Mouse (Mus musculus) heart, embryonic 11.5 days (tissue): ENCODE measurements around the gene AA986860. TPM values are rescaled to one million over a fixed set of nuclear protein-coding genes. Genes with fewer than 3 reads are reported as not detected.

ENCODE experiments used
- ATAC-seq: fragments of 200-750 bp; cut with Nextera tagmentation; replicated peaks from 2 replicates; pipeline ENCODE4 v1.8.0; 2017; ENCODE audit warnings: moderate library complexity; ENCODE audit not compliant: insufficient number of reproducible peaks, low FRiP score, low TSS enrichment
- H3K27ac ChIP-seq: fragments of 300-500 bp; sonication (generic); 2 replicates; pipeline ENCODE4 v1.5.1; 2014; ENCODE audit warnings: mild to moderate bottlenecking, low read depth, low read length
- H3K27me3 ChIP-seq: fragments of 300-500 bp; sonication (generic); 2 replicates; pipeline ENCODE4 v1.6.1; 2014; ENCODE audit warnings: mild to moderate bottlenecking, low read length, mixed read lengths; ENCODE audit not compliant: control insufficient read depth, insufficient read depth
- H3K36me3 ChIP-seq: fragments of 300-500 bp; sonication (generic); 2 replicates; pipeline ENCODE4 v1.6.1; 2014; ENCODE audit warnings: mild to moderate bottlenecking, low read length, moderate library complexity, mixed read lengths; ENCODE audit not compliant: control insufficient read depth, insufficient read depth
- H3K4me1 ChIP-seq: fragments of 300-500 bp; sonication (generic); 2 replicates; pipeline ENCODE4 v1.6.1; 2014; ENCODE audit warnings: low read length; ENCODE audit not compliant: control insufficient read depth, insufficient read depth
- H3K4me2 ChIP-seq: fragments of 300-500 bp; sonication (generic); 2 replicates; pipeline ENCODE4 v1.6.1; 2014; ENCODE audit warnings: mild to moderate bottlenecking, moderate library complexity
- H3K4me3 ChIP-seq: fragments of 300-500 bp; sonication (generic); 2 replicates; pipeline ENCODE4 v1.5.1; 2014; ENCODE audit warnings: low read depth, low read length
- H3K9ac ChIP-seq: fragments of 300-500 bp; sonication (generic); 2 replicates; pipeline ENCODE4 v1.6.1; 2014; ENCODE audit warnings: mild to moderate bottlenecking, low read depth, low read length, moderate library complexity
- H3K9me3 ChIP-seq: fragments of 300-500 bp; sonication (generic); replicated peaks from 2 replicates; pipeline ENCODE4 v1.6.1; 2016; ENCODE audit warnings: low read length; ENCODE audit not compliant: control insufficient read depth
- WGBS: fragments of 180-500 bp; shearing (Covaris S2); extraction: QIAGEN DNeasy Blood & Tissue Kit; methylation state at CpG from one replicate; pipeline ENCODE4 v1.1.7; 2014; ENCODE audit not compliant: insufficient replicate concordance; 5-methylcytosine and 5-hydroxymethylcytosine counted together
- polyA plus RNA-seq: library from polyadenylated mRNA; unstranded; fragments of >200 nt; fragmentation: Nextera tagmentation; extraction: Ambion mirVana; gene quantifications from 2 replicates; pipeline ENCODE4 v1.2.1, GENCODE M21; 2014

The AA986860 gene
- polyA plus RNA-seq, 1 experiment from 2014 or later, result 1.2 TPM

GRCm38 (mm10) chr1:130715561-130716217, 16.1 kb upstream of the AA986860 start, which contains the start of gene Gm29427:
Gene Gm29427 (minus strand): TSS chr1:130715799.
- peak; percentile 91 for ATAC-seq
- Histone ChIP-seq H3K27me3 (no peaks in the 10 kb centered on the region; the same call in 1 of the 2 replicates), H3K4me1 (peaks cover 2% of the 10 kb centered on the region; the same call in 1 of the 2 replicates), H3K4me2 (peak within 1 kb of the TSS; percentile 99), H3K27ac (peak within 1 kb of the TSS; percentile 87), H3K4me3 (peak within 1 kb of the TSS; percentile 98), H3K36me3 (no peaks in the 10 kb centered on the region), H3K9ac (peak within 1 kb of the TSS; percentile 96), H3K9me3 (no peaks in the 10 kb centered on the region)
- 0% methylated on average over 38 of the region's 38 CpGs for WGBS

- WGBS, result 0% methylated on average over 3 of the region's 3 CpGs
- no peaks in the 10 kb centered on the region for H3K9me3 ChIP-seq
- peak overlapping the region; percentile 98 for H3K4me3 ChIP-seq
- peak overlapping the region; percentile 99 for H3K4me2 ChIP-seq
- H3K27ac ChIP-seq, result peak overlapping the region; percentile 87
- H3K9ac ChIP-seq, result peak overlapping the region; percentile 96
- no peaks in the 10 kb centered on the region for H3K36me3 ChIP-seq
- H3K27me3 ChIP-seq, result no peaks in the 10 kb centered on the region; the same call in 1 of the 2 replicates
- H3K4me1 ChIP-seq, result no peaks in the 10 kb centered on the region
- peak; percentile 2; the same call in 1 of the 2 replicates for ATAC-seq
Measured at GRCm38 (mm10) chr1:130716218-130716512, 15.6 kb upstream of the AA986860 start.

- H3K4me1 ChIP-seq, result no peaks in the 10 kb centered on the region
- peak; percentile 5; the same call in 1 of the 2 replicates for ATAC-seq
- peak overlapping the region; percentile 96 for H3K9ac ChIP-seq
- H3K4me2 ChIP-seq, result peak overlapping the region; percentile 99
- H3K36me3 ChIP-seq, result no peaks in the 10 kb centered on the region
- peak overlapping the region; percentile 87 for H3K27ac ChIP-seq
- H3K9me3 ChIP-seq, result no peaks in the 10 kb centered on the region
- WGBS, result under 1% methylated on average over 42 of the region's 42 CpGs
- H3K4me3 ChIP-seq, result peak overlapping the region; percentile 98
- H3K27me3 ChIP-seq, result no peaks in the 10 kb centered on the region; the same call in 1 of the 2 replicates
Measured at GRCm38 (mm10) chr1:130716513-130717290, 15.1 kb upstream of the AA986860 start.

- Histone ChIP-seq H3K27me3 (no peaks in the 10 kb centered on the region; the same call in 1 of the 2 replicates), H3K9me3 (no peaks in the 10 kb centered on the region), H3K36me3 (no peaks in the 10 kb centered on the region), H3K4me3 (peak within 1 kb of the TSS; percentile 98), H3K9ac (peak within 1 kb of the TSS; percentile 96), H3K4me1 (no peaks in the 10 kb centered on the region), H3K4me2 (peak within 1 kb of the TSS; percentile 99), H3K27ac (peak within 1 kb of the TSS; percentile 87)
- peak; percentile 78 for ATAC-seq
- under 1% methylated on average over 54 of the region's 54 CpGs for WGBS
Measured at GRCm38 (mm10) chr1:130717291-130717871, 14.4 kb upstream of the AA986860 start, which contains the start of gene Yod1. Gene Yod1 (plus strand): TSS chr1:130717327.

- Histone ChIP-seq H3K9me3 (no peaks in the 10 kb centered on the region), H3K36me3 (no peaks in the 10 kb centered on the region), H3K27ac (no peak overlapping the region), H3K27me3 (no peaks in the 10 kb centered on the region), H3K9ac (no peak overlapping the region), H3K4me2 (no peak overlapping the region), H3K4me1 (no peaks in the 10 kb centered on the region), H3K4me3 (no peak overlapping the region)
- ATAC-seq, result no peak
- 92% methylated on average over 5 of the region's 5 CpGs for WGBS
Measured at GRCm38 (mm10) chr1:130724206-130724605, 7.6 kb upstream of the AA986860 start.

- Histone ChIP-seq H3K36me3 (no peaks in the 10 kb centered on the region), H3K4me1 (peaks cover 1% of the 10 kb centered on the region; the same call in 1 of the 2 replicates), H3K9me3 (no peaks in the 10 kb centered on the region), H3K4me2 (no peak overlapping the region), H3K9ac (no peak overlapping the region), H3K27ac (no peak overlapping the region), H3K4me3 (no peak overlapping the region), H3K27me3 (no peaks in the 10 kb centered on the region)
- WGBS, result 89% methylated on average over 2 of the region's 2 CpGs
- ATAC-seq, result no peak
Measured at GRCm38 (mm10) chr1:130726396-130726795, 5.4 kb upstream of the AA986860 start.

GRCm38 (mm10) chr1:130728070-130728469, 3.7 kb upstream of the AA986860 start:
- Histone ChIP-seq H3K36me3 (no peaks in the 10 kb centered on the region), H3K4me2 (no peak overlapping the region), H3K4me1 (peaks cover 10% of the 10 kb centered on the region; the same call in 1 of the 2 replicates), H3K27me3 (no peaks in the 10 kb centered on the region), H3K9ac (no peak overlapping the region), H3K27ac (no peak overlapping the region), H3K4me3 (no peak overlapping the region), H3K9me3 (no peaks in the 10 kb centered on the region)
- 49% methylated on average over 1 of the region's 1 CpGs for WGBS
- ATAC-seq, result no peak

GRCm38 (mm10) chr1:130728708-130729107, 3.1 kb upstream of the AA986860 start:
- no peaks in the 10 kb centered on the region for H3K9me3 ChIP-seq
- H3K36me3 ChIP-seq, result no peaks in the 10 kb centered on the region
- H3K9ac ChIP-seq, result no peak overlapping the region
- no peak overlapping the region for H3K4me3 ChIP-seq
- no peak for ATAC-seq
- H3K27me3 ChIP-seq, result no peaks in the 10 kb centered on the region
- peaks cover 13% of the 10 kb centered on the region; the same call in 1 of the 2 replicates for H3K4me1 ChIP-seq
- no peak overlapping the region for H3K4me2 ChIP-seq
- WGBS, result 90% methylated on average over 3 of the region's 3 CpGs
- H3K27ac ChIP-seq, result no peak overlapping the region
